Mouse (Mus musculus) skeletal muscle tissue, adult 2 months (tissue): ENCODE measurements around the gene Nr4a1.
A peak's percentile ranks its signal among the peaks of the same experiment; 100 is the strongest.

ENCODE experiments used
- DNase-seq: peaks from one replicate; pipeline ENCODE4 v3.0.0-alpha.2; 2012; ENCODE audit warnings: low read depth, low spot score

The Nr4a1 gene

DNA sequence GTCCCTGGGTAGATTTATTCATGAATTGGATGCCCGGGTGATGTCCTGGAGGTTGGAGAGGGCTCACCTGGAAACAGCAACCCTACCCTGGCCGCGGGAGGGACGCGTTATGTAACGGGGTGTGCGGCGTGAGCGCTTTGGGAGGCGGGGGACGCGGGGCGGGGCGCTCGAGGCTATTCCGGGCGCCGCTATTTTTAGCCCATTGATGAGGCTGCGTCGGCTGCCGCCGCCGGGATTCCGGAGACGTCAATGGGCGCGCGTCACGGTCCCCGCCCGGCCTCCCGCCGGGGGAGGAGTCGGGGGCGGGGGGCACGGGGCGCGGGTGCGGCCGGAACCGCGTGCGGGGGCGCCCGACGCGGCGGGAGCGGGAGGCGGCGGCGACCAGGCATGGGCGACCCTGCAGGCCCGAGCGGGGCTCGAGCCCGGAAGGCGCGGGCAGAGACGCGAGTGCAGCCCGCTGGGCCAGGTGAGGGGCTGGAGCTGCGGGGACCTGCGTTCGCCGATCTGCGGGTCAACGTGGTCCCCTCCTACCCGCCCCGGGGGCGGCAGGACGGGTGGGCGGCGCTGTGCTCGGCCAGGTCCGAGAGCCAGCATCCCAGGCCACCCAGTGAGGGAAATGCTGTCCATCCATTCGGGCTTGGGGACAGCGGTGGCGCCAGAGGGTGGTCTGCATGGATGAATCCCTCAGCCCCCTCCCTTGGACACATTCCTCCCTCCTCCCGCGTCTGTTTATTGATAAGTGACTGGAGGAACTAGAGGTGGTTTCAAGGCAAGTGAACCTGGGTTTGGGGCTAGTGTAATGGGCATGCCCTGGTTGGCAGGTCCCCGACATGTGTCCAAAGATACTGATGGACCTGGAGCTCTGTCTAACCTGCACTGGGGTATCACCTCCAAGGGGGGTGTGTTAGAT, at the start of gene Nr4a1:
TSS of gene Nr4a1 (plus strand) at position 384 of the 910 bp plus-strand sequence.
- peak; percentile 94 for DNase-seq

DNA sequence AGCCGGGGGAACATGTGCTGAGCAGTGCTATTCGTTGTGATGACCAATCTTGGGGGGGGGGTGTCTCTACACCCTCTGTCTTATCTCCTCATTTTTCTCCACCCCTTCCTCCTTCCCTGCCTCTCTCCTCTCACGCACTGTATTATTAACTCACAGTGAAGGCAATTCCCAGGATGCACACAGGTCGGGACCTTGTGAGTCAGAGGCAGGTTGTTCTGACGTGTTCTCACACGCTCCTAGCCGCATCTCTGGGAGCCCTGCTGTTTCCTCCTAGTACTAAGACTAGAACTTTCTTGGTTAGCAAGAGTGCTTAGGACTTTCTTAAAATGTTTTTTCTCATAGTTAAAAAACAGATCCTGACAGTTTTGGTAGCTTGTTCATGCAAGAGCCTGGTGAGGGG, 49.3 kb upstream of the Nr4a1 start:
- DNase-seq: no peak

DNA sequence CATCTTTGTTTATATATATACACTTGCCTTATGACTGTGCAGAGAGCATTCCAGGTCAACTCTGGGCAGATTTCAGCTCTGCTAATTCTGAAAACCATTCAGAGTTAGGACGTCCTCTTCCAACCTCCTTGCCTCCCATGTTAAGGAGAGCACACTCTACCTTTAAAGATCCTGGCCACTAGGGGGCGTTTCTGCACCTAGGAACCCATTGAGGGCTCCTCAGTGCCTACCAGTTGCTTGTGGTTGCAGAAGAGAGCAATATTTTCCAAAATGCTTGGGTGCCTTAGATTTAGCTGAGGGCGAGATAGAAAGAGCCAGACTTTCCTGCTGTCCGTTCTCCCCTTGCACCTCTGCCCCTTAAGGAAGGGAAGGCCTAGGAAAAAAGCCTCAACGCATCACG, 43.8 kb upstream of the Nr4a1 start:
- no peak for DNase-seq

DNA sequence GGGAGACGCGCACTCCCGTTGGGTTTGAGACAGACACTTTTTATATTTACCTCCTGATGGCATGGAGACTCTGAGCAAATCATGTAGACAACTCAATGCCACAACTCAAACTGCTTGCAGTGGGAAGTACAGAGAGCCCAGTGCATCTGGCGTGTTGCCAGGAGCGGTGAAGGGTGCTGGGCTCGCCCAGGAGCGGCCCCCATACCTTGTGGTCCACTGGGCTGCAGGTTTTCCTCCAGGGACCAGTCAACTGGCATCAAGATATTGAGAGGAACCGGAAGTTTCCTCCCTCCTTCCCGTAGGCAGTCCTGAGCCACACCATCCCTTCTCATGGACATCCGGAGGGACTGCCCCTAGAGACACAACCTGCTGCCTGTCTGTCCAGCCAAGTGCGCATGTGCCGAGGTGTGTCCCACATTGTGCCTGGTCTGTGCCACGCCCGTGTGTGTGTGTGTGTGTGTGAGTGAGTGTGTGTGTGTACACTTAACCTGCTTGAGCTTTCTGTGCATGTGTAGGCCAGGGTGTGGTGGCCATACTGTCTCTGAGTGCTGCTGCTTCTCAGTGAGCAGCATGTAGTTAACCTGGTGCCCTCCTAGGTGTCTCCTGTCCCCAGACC, 43.0 kb upstream of the Nr4a1 start:
- DNase-seq: no peak

DNA sequence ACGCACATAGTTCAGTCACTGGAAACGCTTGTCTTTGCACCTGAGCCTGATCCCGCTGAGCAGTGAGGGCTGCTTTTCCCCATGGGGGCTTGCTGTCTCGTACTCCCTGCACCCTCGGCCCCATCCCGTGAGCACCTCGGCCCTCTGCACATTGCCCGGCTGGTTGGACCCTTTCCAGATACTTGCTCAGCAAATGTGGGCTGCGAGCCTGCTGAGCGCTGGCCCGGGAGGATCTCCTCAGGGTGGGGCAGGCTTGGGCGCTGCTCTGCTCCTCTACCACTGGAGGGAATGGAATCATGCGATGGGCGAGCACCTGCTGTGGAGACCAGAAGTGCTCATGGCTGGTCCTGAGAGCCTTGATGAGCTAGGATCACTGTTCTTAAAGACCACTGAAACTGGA, 41.6 kb upstream of the Nr4a1 start:
- DNase-seq: peak; percentile 78

DNA sequence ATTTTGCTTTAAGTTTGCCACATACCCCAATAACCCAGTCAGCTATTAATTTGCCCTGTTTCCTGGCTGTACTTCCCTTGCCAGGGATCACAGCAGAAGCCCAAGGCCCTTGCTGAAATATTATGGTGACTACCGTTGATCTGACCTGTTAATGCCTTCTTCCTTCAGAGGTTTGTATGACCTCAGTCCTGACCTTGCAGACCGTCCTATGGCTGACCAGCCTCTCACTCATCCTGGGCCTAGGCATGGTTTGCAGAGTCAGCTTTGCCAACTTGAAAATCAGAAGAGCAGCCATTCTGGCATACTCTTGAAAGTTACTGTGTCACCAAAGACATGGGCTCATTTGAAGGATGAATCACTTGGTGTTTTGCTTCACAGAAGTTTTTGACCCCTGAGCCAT, 38.9 kb upstream of the Nr4a1 start:
- DNase-seq: no peak

DNA sequence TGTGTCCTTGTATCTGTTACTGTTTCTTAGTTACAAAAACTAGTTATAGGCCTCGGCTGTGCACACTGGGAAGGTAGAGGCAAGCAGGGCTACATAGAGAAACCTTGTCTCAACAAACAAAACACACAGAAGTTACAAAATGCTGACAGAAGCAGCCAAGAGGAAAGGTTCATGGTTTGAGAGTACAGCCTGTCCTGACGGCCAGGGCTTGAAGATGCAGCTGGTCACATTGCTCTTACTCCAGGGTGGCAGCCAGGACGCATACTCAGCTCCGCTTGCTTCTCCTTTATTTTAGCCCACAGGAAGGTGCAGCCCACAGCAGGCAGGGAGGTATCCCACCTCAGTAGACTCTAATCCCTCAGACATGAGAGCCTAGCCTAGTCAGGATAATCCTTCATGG, 38.0 kb upstream of the Nr4a1 start:
- DNase-seq: no peak

DNA sequence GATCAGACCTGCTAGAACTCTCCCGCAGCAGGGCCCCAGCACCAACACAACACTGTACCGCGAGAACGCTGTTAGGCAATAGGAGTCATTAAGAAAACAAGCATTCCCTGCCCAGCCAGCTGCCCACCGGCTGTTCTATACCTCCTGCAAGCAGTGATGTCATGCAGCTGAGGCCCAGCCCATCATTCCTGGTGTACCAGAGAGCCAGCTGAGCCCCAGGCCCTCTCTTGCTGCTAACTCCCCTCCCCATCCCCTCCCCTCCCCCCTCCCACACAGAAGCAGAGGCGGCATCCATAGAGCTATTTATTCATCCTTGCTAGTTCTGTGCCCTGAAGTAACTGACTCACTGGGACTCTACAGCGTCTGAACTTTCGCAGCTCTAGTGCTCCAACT, 33.2 kb upstream of the Nr4a1 start:
- no peak for DNase-seq

DNA sequence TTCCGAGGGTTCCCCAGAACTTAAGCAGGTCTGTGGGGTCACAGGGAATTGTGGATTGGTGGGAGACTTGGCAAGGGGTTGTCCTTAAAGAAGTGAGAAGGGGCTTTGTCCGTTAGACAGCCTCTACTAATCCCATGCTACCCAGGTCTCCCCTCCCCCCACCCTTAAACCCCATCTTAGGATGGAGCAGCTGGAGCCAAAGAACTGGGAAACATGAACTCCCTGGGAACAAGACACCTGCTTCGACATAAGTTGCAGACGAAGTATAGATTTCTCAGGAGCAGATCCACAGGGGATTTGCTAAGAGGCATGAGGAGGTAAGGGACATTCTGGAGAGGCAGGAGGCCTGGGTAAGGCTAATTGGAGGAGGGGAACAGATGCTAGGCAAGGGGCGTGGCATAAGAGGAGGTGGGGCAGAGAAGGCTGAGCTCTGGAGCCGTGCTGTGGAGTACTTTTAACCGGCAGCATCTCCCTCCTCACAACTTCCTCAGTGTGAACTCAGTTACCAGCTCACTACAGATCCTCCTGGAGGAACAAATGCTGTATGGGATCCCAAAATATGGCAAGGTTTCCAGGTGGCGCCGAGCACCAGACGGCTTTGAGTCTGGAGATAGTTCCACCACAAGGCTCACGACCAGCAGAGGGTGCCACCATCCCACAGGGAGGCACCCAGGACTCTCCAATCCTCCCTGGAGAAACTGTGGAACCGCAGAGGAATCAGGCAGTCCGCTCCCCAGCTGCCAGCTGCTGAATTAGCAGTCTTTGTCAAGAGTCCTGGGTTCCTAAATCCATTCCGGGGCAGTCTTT, 32.6 kb upstream of the Nr4a1 start:
- DNase-seq: peak; percentile 63

DNA sequence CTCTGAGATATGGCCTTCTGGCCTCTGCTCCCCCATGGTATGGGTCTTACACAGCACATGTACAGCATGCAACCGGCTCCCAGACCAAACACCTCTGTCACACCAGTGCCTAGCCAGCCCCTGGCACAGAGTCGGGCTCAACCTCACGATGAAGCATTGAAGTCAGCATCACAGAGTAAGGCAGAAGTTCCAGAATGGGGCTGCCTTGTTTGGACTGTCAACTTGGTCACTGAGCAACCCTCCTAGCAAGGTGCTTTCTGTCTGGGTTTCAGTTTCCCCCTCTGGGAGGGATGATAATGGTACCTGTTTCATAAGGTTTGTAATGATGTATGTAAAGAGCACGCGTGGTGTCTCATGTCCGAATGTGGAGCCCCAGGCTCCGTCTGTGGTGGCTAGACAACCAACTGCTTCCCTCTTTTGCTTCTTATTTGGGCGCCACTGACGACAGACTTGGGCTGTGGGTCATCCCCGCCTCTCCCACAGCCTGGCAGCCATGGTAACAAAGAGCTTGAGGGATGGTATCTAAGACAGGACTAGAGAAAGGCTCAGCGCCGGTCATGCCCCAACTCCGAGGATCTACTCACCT, 31.1 kb upstream of the Nr4a1 start:
- no peak for DNase-seq

DNA sequence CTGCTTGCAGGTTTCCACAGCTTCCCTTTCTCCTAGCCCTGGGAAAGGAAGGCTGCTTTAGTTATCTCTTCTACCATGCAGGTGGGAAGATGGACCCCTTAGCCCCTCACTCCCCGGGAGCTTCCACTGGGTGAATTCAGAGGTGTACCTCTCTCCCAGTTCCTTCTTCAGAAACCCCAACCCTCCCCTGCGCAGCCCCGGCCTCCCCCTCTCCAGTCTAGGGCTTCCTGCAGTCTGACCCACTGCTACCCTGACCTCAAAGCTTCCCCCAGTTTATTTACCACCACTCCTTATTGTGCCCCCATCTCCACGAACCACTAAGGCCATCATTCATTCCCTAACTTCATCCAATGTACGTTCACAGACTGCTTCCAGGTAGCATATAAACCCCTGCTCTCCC, 30.5 kb upstream of the Nr4a1 start:
- DNase-seq: no peak

DNA sequence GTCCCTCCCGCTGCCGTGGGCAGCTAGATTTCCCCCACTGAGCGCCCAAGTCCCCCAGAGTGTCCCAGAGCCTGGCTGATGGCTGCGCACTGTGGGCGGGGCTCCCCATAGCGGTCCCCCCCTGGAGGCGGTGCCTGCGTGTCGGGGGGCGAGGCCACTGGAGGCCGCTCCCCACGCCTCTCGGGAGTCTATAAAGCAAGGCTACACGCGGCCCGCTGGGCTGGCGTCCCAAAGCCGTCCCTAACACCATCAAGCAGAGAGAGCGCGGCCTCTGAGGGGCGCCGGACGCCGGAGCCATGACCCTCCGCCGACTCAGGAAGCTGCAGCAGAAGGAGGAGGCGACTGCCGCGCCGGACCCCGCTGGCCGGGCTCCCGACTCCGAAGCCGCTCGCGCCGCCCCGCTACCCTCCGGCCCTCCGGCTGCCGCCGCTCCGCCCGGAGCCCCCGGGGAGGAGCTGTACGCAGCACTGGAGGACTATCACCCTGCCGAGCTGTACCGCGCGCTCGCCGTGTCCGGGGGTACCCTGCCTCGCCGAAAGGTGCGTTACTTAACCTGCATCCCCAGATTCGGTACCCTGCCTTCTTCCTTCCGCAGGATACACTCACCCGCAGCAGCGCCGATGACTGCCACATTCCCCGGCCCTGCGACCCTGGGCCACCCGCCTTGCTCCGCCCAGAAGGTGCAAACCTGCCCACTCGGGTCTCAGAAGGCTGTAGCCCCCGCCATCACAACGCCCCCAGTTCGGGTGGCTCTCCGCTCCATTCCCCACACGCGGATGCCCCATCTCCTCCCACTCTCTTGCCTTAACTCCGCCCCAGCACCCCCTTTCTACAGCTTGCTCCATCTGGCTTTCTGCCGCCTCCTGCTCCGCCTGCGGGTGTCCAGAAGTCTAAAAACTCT, 29.8 kb upstream of the Nr4a1 start, which contains the start of gene Grasp:
TSS of gene Grasp (plus strand) at position 183 of the 901 bp plus-strand sequence.
- DNase-seq: peak; percentile 88

DNA sequence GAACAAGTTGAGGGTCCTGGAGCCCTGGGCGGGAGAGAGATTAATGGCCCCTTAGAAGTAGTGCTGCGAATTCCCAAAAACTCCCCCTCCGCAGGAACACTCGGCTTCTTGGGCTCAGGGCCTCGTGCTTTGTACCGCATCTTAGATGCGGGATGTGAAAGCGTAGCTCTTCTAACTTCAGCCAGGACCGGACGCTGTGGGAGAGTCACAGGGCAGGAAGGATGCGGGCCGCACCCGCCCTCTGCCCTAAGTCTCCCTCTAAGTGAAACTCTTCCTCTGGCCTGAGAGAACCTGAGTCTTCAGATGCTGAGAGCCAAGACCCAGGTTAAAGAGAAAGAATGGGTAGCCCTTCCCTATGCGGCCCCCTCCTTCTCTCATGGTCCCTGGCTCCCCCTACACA, 29.1 kb upstream of the Nr4a1 start:
- no peak for DNase-seq

DNA sequence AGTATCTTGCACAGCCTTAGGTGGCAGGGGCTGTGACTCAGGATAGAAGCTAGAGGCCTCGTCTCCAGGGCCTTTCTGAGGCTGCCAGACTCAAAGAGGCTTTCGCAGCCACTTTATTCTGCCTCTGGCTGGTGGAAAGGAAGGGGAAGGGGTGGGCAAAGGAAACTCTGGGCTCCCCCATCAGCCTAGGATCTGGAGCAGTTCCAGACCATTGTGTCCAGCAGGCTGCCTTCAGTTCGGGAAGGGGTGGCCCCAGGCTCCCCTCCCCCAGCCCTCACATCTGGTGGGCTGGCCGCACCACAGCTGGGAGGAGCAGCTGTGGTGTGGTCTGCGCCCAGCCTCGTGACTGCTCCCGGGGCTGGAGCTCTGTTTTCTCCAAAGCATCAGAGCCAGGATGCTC, 26.1 kb upstream of the Nr4a1 start:
- DNase-seq: peak; percentile 77

DNA sequence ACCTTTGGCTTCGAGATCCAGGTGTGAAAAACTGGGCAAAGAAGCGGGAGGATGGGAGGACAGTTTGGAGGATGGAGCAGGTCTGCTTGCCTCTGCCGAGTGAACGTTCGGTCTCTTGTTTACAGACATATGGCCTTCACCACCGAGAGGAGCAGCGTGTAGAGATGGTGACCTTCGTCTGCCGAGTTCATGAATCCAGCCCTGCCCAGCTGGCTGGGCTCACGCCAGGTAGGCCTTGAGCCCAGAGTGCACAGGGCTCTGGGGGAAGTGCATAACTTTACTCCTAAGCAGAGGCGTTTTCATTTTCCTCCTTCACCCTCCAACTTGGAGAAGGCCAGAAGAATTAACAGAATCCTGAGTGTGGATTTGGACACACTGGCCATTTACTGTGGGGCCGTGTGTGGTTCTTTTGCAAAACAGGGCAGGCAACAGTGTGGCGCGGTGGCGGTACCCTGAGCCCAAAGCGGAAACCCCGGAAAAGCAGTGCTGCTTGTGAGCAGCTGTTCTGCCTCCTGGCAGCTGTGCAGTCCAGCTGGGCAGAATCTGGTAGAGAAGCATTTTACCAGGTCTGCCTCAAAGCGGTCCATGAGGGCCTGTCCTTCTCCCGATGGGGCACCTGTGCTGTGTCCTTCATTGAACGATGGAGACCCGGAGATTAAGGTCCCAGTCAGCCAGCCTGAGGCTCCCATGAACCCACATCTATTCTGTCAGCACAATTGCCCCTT, 25.0 kb upstream of the Nr4a1 start:
- DNase-seq: peak; percentile 82

DNA sequence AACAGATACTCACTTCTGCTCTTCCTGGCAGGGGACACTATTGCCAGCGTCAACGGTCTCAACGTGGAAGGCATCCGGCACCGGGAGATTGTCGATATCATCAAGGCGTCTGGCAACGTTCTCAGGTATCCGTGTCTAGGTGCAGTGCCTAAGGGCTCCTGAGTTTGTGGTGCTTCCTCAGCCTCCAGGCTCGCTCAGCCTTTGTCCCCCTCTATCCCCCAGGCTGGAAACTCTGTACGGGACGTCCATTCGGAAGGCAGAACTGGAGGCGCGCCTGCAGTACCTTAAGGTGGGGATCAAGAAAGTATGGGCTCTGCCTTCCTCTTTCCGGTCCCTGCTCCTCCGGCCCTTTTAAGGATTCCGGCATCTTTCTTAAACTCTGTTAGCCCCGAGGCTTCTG, 23.6 kb upstream of the Nr4a1 start:
- no peak for DNase-seq

DNA sequence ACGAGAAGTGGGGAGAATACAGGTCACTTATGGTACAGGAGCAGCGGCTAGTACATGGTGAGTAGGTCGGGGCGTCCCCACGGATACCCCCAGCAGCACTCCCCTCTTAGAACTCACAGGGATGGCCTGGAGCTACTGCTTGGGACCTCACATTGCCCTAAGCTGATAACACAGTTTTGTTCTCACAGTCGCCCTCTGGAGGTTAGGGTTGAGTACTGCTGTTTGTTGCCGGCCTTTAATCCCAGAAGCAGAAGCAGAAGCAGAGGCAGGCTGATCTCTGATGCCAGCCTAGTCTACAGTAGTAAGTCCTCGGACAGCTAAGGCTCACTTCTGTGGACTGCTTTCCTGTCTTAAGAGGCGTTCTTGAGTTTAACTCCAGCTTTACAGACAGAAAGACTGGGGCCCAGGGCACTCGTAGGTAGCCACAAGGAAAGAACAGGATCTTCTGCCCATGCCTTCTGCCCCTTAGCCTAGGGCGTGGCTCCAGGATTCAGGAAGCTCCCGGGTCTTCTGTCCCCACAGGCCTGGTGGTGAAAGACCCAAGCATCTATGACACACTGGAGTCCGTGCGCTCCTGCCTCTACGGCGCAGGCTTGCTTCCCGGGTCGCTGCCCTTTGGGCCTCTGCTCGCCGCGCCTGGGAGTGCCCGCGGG, 22.9 kb upstream of the Nr4a1 start:
- no peak for DNase-seq

DNA sequence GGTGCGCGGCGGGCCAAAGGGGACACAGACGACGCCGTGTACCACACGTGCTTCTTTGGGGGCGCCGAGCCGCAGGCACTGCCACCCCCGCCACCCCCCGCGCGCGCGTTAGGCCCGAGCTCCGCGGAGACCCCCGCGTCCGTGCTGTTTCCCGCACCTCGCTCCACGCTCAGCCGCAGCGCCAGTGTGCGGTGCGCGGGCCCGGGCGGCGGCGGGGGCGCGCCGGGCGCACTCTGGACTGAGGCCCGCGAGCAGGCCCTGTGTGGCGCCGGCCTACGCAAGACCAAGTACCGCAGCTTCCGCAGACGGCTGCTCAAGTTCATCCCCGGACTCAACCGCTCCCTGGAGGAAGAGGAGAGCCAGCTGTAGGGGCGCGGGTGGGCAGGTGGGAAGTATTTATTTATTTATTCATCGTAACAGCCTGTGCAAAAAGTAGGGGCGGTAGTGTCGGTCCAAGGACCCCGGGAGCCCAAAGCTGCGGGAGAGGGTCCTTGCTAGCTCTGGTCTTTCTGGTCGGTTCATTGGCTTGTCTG, 22.4 kb upstream of the Nr4a1 start:
- no peak for DNase-seq

DNA sequence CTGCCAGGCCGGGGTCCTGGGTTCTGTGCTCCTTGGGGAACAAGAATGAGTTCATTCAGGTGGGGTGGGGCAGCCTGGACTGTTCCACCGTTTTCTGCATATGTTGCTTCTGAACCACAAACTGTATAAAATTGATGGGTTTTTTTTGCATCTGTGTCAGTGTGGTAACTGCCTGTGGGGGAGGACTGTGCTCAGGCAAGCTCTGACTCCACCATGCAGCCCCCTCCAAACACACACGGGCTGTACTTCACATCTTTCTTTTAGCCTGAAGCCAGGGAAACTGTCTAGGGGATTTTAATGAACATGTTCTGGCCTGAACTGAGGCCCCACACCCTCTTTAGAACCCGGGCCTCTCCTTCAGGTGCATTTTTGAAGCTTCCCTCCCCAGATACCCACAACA, 21.5 kb upstream of the Nr4a1 start:
- DNase-seq: no peak
